Mouse (Mus musculus) heart, postnatal 0 days (tissue): Measurements from ENCODE around the gene Scn11a.

ENCODE experiments used
- CTCF ChIP-seq: IDR thresholded peaks from 2 replicates; pipeline ENCODE4 v1.5.1; 2016; ENCODE audit warnings: antibody characterized with exemption, control low read depth, low read depth
- EP300 ChIP-seq: IDR thresholded peaks from 2 replicates; pipeline ENCODE4 v1.6.1; 2016; ENCODE audit warnings: antibody characterized with exemption, low read depth

DNA sequence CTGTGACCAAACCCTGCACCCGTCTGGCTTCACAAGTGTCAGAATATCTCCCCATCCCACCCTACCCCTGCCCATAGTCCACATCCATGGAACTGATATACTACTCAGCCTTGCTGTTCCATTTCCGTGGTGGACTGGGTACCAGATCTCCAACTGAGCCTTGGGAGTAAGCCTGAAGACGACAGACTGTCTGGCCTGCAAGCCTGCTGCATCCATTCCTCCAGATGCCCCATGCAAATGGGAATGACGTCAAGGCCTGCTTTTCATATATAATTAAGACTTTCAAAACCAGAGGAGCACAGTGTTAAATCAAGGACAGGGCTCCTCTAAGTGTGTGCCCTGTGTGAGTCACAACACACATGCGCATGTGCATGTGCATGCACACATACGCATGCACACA lies 21.9 kb upstream of the Scn11a start:
- TF ChIP-seq CTCF: no peak
- no peak for TF ChIP-seq EP300
